Mouse (Mus musculus) G1E (cell line): ENCODE results near the gene Bahcc1. TPM values are rescaled to one million over a fixed set of nuclear protein-coding genes. Genes with fewer than 3 reads are reported as not detected.

Experiments
- ATAC-seq: 2 replicates; pipeline ENCODE4 v1.8.0; 2016; ENCODE audit warnings: mild to moderate bottlenecking; ENCODE audit not compliant: insufficient number of reproducible peaks, poor library complexity, low FRiP score, severe bottlenecking; ENCODE audit errors: extremely low read depth
- DNase-seq: peaks from one replicate; pipeline ENCODE4 v3.0.0; 2012; ENCODE audit warnings: low spot score
- H3K27me3 ChIP-seq: 2 replicates; pipeline ENCODE4 v1.6.1; 2012; ENCODE audit warnings: mild to moderate bottlenecking, low read length, inconsistent platforms; ENCODE audit not compliant: insufficient read depth
- H3K36me3 ChIP-seq: replicated peaks from 2 replicates; pipeline ENCODE3; 2012; ENCODE audit warnings: mild to moderate bottlenecking, inconsistent platforms
- H3K4me1 ChIP-seq: 2 replicates; pipeline ENCODE4 v1.6.1; 2012; ENCODE audit warnings: low read depth, low read length, inconsistent platforms, mixed read lengths; ENCODE audit not compliant: insufficient read depth
- H3K4me3 ChIP-seq: 2 replicates; pipeline ENCODE4 v1.5.1; 2012; ENCODE audit warnings: low read depth, mild to moderate bottlenecking, inconsistent platforms, low read length, moderate library complexity, mixed read lengths
- H3K9me3 ChIP-seq: replicated peaks from 2 replicates; pipeline ENCODE4 v1.6.1; 2012; ENCODE audit warnings: inconsistent platforms
- CTCF ChIP-seq: IDR thresholded peaks from 2 replicates; pipeline ENCODE4 v1.5.1; 2012; ENCODE audit warnings: low read depth, low read length, inconsistent platforms, mixed read lengths
- GATA1 ChIP-seq: IDR thresholded peaks from 2 replicates; pipeline ENCODE4 v1.6.1; 2012; ENCODE audit warnings: borderline replicate concordance, low read length, inconsistent platforms, mixed read lengths
- GATA2 ChIP-seq: IDR thresholded peaks from 2 replicates; pipeline ENCODE4 v1.6.1; 2012; ENCODE audit warnings: low read depth, low read length, inconsistent platforms, borderline replicate concordance
- POLR2AphosphoS5 ChIP-seq: IDR thresholded peaks from 2 replicates; pipeline ENCODE4 v1.6.1; 2012; ENCODE audit warnings: low read depth, low read length, inconsistent platforms; ENCODE audit not compliant: insufficient replicate concordance
- TAL1 ChIP-seq: conservative IDR thresholded peaks from 2 replicates; pipeline ENCODE4 v1.6.1; 2012; ENCODE audit warnings: low read depth, low read length, inconsistent platforms, mixed read lengths
- polyA plus RNA-seq: library from polyadenylated mRNA; stranded (reverse); fragments of >175 nt; gene quantifications from 2 replicates; pipeline ENCODE4 v1.2.3, GENCODE M21; 2012
- total RNA-seq, 2 experiments: library from RNA; stranded (forward) in 1 of 2; stranded (reverse) in 1 of 2; fragments of 200-1000 nt in 1 of 2; fragments of >200 nt in 1 of 2; fragmentation: Nextera tagmentation in 1 of 2; gene quantifications; 2 replicates each; pipeline ENCODE4 v1.2.3; 2014 to 2017

Gene Bahcc1
- total and polyA plus RNA-seq, 3 experiments = 0.05 to 0.50 TPM; not detected in 1

- H3K4me1 ChIP-seq = peaks cover 10% of the 10 kb centered on the region
- H3K9me3 ChIP-seq = peaks cover 3% of the 10 kb centered on the region; the same call in 1 of the 2 replicates
- ATAC-seq (no peak), DNase-seq (no peak)
- H3K36me3 ChIP-seq = no peaks in the 10 kb centered on the region
- peaks cover 18% of the 10 kb centered on the region for H3K27me3 ChIP-seq
- H3K4me3 ChIP-seq = no peak overlapping the region
- TF ChIP-seq POLR2AphosphoS5 (no peak), CTCF (no peak), GATA1 (no peak), GATA2 (no peak), TAL1 (no peak)
These were observed 102.8 kb downstream of the Bahcc1 start for GRCm38 (mm10) chr11:120335431-120336021.

DNA sequence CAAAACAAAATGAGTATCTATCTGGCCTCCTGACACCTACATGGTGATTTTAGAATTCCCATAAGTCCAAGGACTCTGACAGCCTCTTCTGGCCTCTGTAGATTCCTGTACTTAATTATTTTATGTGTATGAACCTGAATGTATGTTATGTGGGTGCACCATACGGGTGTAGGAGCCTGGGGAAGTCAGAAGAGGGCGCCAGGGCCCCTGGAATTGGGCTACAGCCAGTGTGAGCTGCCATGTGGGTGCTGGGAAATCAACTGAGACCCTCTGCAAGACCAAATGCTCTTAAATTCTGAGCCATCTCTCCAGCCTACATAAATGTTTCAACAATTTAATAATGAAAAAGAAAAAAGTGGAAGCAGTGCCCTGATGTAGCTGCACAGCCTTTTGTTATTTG lies 104.7 kb downstream of the Bahcc1 start:
- ATAC-seq (no peak), DNase-seq (no peak)
- Histone ChIP-seq H3K4me1 (peaks cover 10% of the 10 kb centered on the region), H3K4me3 (no peak overlapping the region), H3K27me3 (peaks cover 18% of the 10 kb centered on the region), H3K36me3 (no peaks in the 10 kb centered on the region), H3K9me3 (peaks cover 3% of the 10 kb centered on the region; the same call in 1 of the 2 replicates)
- TF ChIP-seq POLR2AphosphoS5 (no peak), TAL1 (no peak), GATA1 (no peak), GATA2 (no peak), CTCF (no peak)

- Histone ChIP-seq H3K4me3 (no peak overlapping the region), H3K36me3 (no peaks in the 10 kb centered on the region), H3K4me1 (peaks cover 10% of the 10 kb centered on the region), H3K9me3 (peaks cover 3% of the 10 kb centered on the region; the same call in 1 of the 2 replicates), H3K27me3 (peaks cover 18% of the 10 kb centered on the region)
- DNase-seq (no peak), ATAC-seq (no peak)
- no peak for TF ChIP-seq GATA2
- no peak for TF ChIP-seq POLR2AphosphoS5
- no peak for TF ChIP-seq TAL1
- TF ChIP-seq GATA1 = no peak
- no peak for TF ChIP-seq CTCF
These were observed 106.0 kb downstream of the Bahcc1 start for GRCm38 (mm10) chr11:120338786-120339185.

GRCm38 (mm10) chr11:120339978-120340513 lies 107.3 kb downstream of the Bahcc1 start:
- Histone ChIP-seq H3K4me3 (no peak overlapping the region; the same call in 1 of the 2 replicates), H3K36me3 (peaks cover 2% of the 10 kb centered on the region), H3K27me3 (peaks cover 18% of the 10 kb centered on the region), H3K9me3 (no peaks in the 10 kb centered on the region), H3K4me1 (peaks cover 10% of the 10 kb centered on the region)
- TF ChIP-seq CTCF = no peak
- no peak for TF ChIP-seq POLR2AphosphoS5
- TF ChIP-seq GATA2 = no peak
- ATAC-seq = no peak
- no peak for DNase-seq

- ATAC-seq = no peak
- TF ChIP-seq GATA2 (no peak), TAL1 (no peak), GATA1 (no peak), CTCF (no peak)
- H3K4me3 ChIP-seq = no peak overlapping the region
- H3K4me1 ChIP-seq = peaks cover 12% of the 10 kb centered on the region
- H3K9me3 ChIP-seq = no peaks in the 10 kb centered on the region
- no peak for DNase-seq
- H3K36me3 ChIP-seq = peaks cover 12% of the 10 kb centered on the region
- peaks cover 9% of the 10 kb centered on the region for H3K27me3 ChIP-seq
These were observed 108.9 kb downstream of the Bahcc1 start for GRCm38 (mm10) chr11:120341661-120342060.

Other genes with a start within 250 kb of the Bahcc1 start
- not detected in 2 replicates for gene Aatk, start 185.8 kb upstream of the Bahcc1 start, total RNA-seq (2014; fragmentation: Nextera tagmentation)
- gene Aatk, start 185.8 kb upstream of the Bahcc1 start, total RNA-seq (2017) = 0.35 and 0.38 TPM in 2 replicates
- gene Aatk, start 185.8 kb upstream of the Bahcc1 start, polyA plus RNA-seq = not detected in 2 replicates
- 6.1 and 10.4 TPM in 2 replicates for gene Cep131, start 146.1 kb upstream of the Bahcc1 start, total RNA-seq (2014; fragmentation: Nextera tagmentation)
- 7.9 and 8.8 TPM in 2 replicates for gene Cep131, start 146.1 kb upstream of the Bahcc1 start, total RNA-seq (2017)
- gene Cep131, start 146.1 kb upstream of the Bahcc1 start, polyA plus RNA-seq = 26.2 and 30.1 TPM in 2 replicates
- 13.1 and 14.2 TPM in 2 replicates for gene Tepsin, start 134.2 kb upstream of the Bahcc1 start, total RNA-seq (2014; fragmentation: Nextera tagmentation)
- 12.1 and 15.7 TPM in 2 replicates for gene Tepsin, start 134.2 kb upstream of the Bahcc1 start, total RNA-seq (2017)
- 24.2 and 24.3 TPM in 2 replicates for gene Tepsin, start 134.2 kb upstream of the Bahcc1 start, polyA plus RNA-seq
- 10.4 and 11.1 TPM in 2 replicates for gene Ndufaf8, start 134.0 kb upstream of the Bahcc1 start, total RNA-seq (2014; fragmentation: Nextera tagmentation)
- 15.1 and 20.3 TPM in 2 replicates for gene Ndufaf8, start 134.0 kb upstream of the Bahcc1 start, total RNA-seq (2017)
- gene Ndufaf8, start 134.0 kb upstream of the Bahcc1 start, polyA plus RNA-seq = 60.0 and 78.2 TPM in 2 replicates
- 47.0 and 52.8 TPM in 2 replicates for gene Slc38a10, start 81.6 kb upstream of the Bahcc1 start, total RNA-seq (2014; fragmentation: Nextera tagmentation)
- 65.4 and 69.5 TPM in 2 replicates for gene Slc38a10, start 81.6 kb upstream of the Bahcc1 start, total RNA-seq (2017)
- 92.4 and 92.6 TPM in 2 replicates for gene Slc38a10, start 81.6 kb upstream of the Bahcc1 start, polyA plus RNA-seq
- 128 and 155 TPM in 2 replicates for gene Actg1, start 115.6 kb downstream of the Bahcc1 start, total RNA-seq (2014; fragmentation: Nextera tagmentation)
- 179 and 181 TPM in 2 replicates for gene Actg1, start 115.6 kb downstream of the Bahcc1 start, total RNA-seq (2017)
- gene Actg1, start 115.6 kb downstream of the Bahcc1 start, polyA plus RNA-seq = 53.9 and 112 TPM in 2 replicates
- not detected in 2 replicates for gene Fscn2, start 128.6 kb downstream of the Bahcc1 start, total RNA-seq (2014; fragmentation: Nextera tagmentation)
- 0.11 TPM in 1 of 2 replicates, not detected in the other for gene Fscn2, start 128.6 kb downstream of the Bahcc1 start, total RNA-seq (2017)
- gene Fscn2, start 128.6 kb downstream of the Bahcc1 start, polyA plus RNA-seq = 0.03 TPM in 1 of 2 replicates, not detected in the other
- 12.0 and 13.6 TPM in 2 replicates for gene Faap100, start 145.8 kb downstream of the Bahcc1 start, total RNA-seq (2014; fragmentation: Nextera tagmentation)
- gene Faap100, start 145.8 kb downstream of the Bahcc1 start, total RNA-seq (2017) = 5.2 and 6.2 TPM in 2 replicates
- 29.7 and 30.6 TPM in 2 replicates for gene Faap100, start 145.8 kb downstream of the Bahcc1 start, polyA plus RNA-seq
- gene Nploc4, start 204.8 kb downstream of the Bahcc1 start, total RNA-seq (2014; fragmentation: Nextera tagmentation) = 58.4 and 61.7 TPM in 2 replicates
- gene Nploc4, start 204.8 kb downstream of the Bahcc1 start, total RNA-seq (2017) = 38.7 and 42.7 TPM in 2 replicates
- 68.2 and 72.4 TPM in 2 replicates for gene Nploc4, start 204.8 kb downstream of the Bahcc1 start, polyA plus RNA-seq
- 0.68 TPM in 1 of 2 replicates, not detected in the other for gene Tspan10, start 209.7 kb downstream of the Bahcc1 start, total RNA-seq (2014; fragmentation: Nextera tagmentation)
- not detected in 2 replicates for gene Tspan10, start 209.7 kb downstream of the Bahcc1 start, total RNA-seq (2017)
- gene Tspan10, start 209.7 kb downstream of the Bahcc1 start, polyA plus RNA-seq = not detected in 2 replicates
- 1.7 and 3.5 TPM in 2 replicates for gene Pde6g, start 220.6 kb downstream of the Bahcc1 start, total RNA-seq (2014; fragmentation: Nextera tagmentation)
- gene Pde6g, start 220.6 kb downstream of the Bahcc1 start, total RNA-seq (2017) = 0.23 and 0.33 TPM in 2 replicates
- gene Pde6g, start 220.6 kb downstream of the Bahcc1 start, polyA plus RNA-seq = 0.18 and 0.23 TPM in 2 replicates
- 15.2 and 17.4 TPM in 2 replicates for gene Oxld1, start 225.1 kb downstream of the Bahcc1 start, total RNA-seq (2014; fragmentation: Nextera tagmentation)
- gene Oxld1, start 225.1 kb downstream of the Bahcc1 start, total RNA-seq (2017) = 24.9 and 25.6 TPM in 2 replicates
- 16.7 and 17.1 TPM in 2 replicates for gene Oxld1, start 225.1 kb downstream of the Bahcc1 start, polyA plus RNA-seq
- 32.4 and 41.7 TPM in 2 replicates for gene Ccdc137, start 225.2 kb downstream of the Bahcc1 start, total RNA-seq (2014; fragmentation: Nextera tagmentation)
- 41.2 and 42.8 TPM in 2 replicates for gene Ccdc137, start 225.2 kb downstream of the Bahcc1 start, total RNA-seq (2017)
- gene Ccdc137, start 225.2 kb downstream of the Bahcc1 start, polyA plus RNA-seq = 44.7 and 55.5 TPM in 2 replicates
- 18.0 and 24.5 TPM in 2 replicates for gene Arl16, start 234.7 kb downstream of the Bahcc1 start, total RNA-seq (2014; fragmentation: Nextera tagmentation)
- 17.0 and 24.5 TPM in 2 replicates for gene Arl16, start 234.7 kb downstream of the Bahcc1 start, total RNA-seq (2017)
- gene Arl16, start 234.7 kb downstream of the Bahcc1 start, polyA plus RNA-seq = 21.0 and 26.0 TPM in 2 replicates